Mouse (Mus musculus): Measurements from ENCODE around the gene Maml3. TPM values are rescaled to one million over a fixed set of nuclear protein-coding genes. Genes with fewer than 3 reads are reported as not detected.

Gene Maml3
- polyA plus RNA-seq, 1 experiment from 2014 or later, result 6.1 TPM

GRCm38 (mm10) chr3:51686791-51687190 is 418.1 kb downstream of the Maml3 start:
- Histone ChIP-seq H3K4me1 (ENCODE audit: control insufficient read depth, insufficient read depth, low read length) (no peaks in the 10 kb centered on the region), H3K27ac (ENCODE audit: low read depth, low read length) (no peak overlapping the region), H3K4me2 (no peak overlapping the region), H3K27me3 (ENCODE audit: control insufficient read depth, insufficient read depth, low read length) (no peaks in the 10 kb centered on the region), H3K9me3 (ENCODE audit: control insufficient read depth, low read length) (no peaks in the 10 kb centered on the region), H3K4me3 (ENCODE audit: low read depth, low read length) (no peak overlapping the region), H3K9ac (ENCODE audit: low read length) (no peak overlapping the region), H3K36me3 (ENCODE audit: control insufficient read depth, insufficient read depth, low read length) (peaks cover 10% of the 10 kb centered on the region; the same call in 1 of the 2 replicates)
- ATAC-seq (ENCODE audit: low FRiP score) (no peak), DNase-seq (ENCODE audit: low spot score, missing footprints) (no peak)
- 95% methylated on average over 6 of the region's 6 CpGs for WGBS

- Histone ChIP-seq H3K4me1 (ENCODE audit: control insufficient read depth, insufficient read depth, low read length) (no peaks in the 10 kb centered on the region), H3K27me3 (ENCODE audit: control insufficient read depth, insufficient read depth, low read length) (no peaks in the 10 kb centered on the region), H3K9me3 (ENCODE audit: control insufficient read depth, low read length) (no peaks in the 10 kb centered on the region), H3K27ac (ENCODE audit: low read depth, low read length) (no peak overlapping the region), H3K4me2 (no peak overlapping the region), H3K9ac (ENCODE audit: low read length) (no peak overlapping the region), H3K36me3 (ENCODE audit: control insufficient read depth, insufficient read depth, low read length) (peaks cover 10% of the 10 kb centered on the region; the same call in 1 of the 2 replicates), H3K4me3 (ENCODE audit: low read depth, low read length) (no peak overlapping the region)
- WGBS, result 90% methylated on average over 6 of the region's 6 CpGs
- ATAC-seq (ENCODE audit: low FRiP score) (no peak), DNase-seq (ENCODE audit: low spot score, missing footprints) (no peak)
Observed at GRCm38 (mm10) chr3:51686316-51686715, 418.6 kb downstream of the Maml3 start.

GRCm38 (mm10) chr3:51685539-51685938 is 419.3 kb downstream of the Maml3 start:
- no peaks in the 10 kb centered on the region for H3K27me3 ChIP-seq (ENCODE audit: control insufficient read depth, insufficient read depth, low read length)
- WGBS, result 93% methylated on average over 6 of the region's 6 CpGs
- no peaks in the 10 kb centered on the region for H3K9me3 ChIP-seq (ENCODE audit: control insufficient read depth, low read length)
- no peak overlapping the region for H3K9ac ChIP-seq (ENCODE audit: low read length)
- DNase-seq (ENCODE audit: low spot score, missing footprints) (no peak), ATAC-seq (ENCODE audit: low FRiP score) (no peak)
- H3K27ac ChIP-seq (ENCODE audit: low read depth, low read length), result no peak overlapping the region
- no peaks in the 10 kb centered on the region for H3K4me1 ChIP-seq (ENCODE audit: control insufficient read depth, insufficient read depth, low read length)
- H3K4me3 ChIP-seq (ENCODE audit: low read depth, low read length), result no peak overlapping the region
- H3K4me2 ChIP-seq, result no peak overlapping the region
- peaks cover 9% of the 10 kb centered on the region; the same call in 1 of the 2 replicates for H3K36me3 ChIP-seq (ENCODE audit: control insufficient read depth, insufficient read depth, low read length)

GRCm38 (mm10) chr3:51674963-51675362 is 429.9 kb downstream of the Maml3 start:
- H3K9me3 ChIP-seq (ENCODE audit: control insufficient read depth, low read length), result no peaks in the 10 kb centered on the region
- H3K4me3 ChIP-seq (ENCODE audit: low read depth, low read length), result no peak overlapping the region
- no peaks in the 10 kb centered on the region for H3K4me1 ChIP-seq (ENCODE audit: control insufficient read depth, insufficient read depth, low read length)
- no peak overlapping the region for H3K27ac ChIP-seq (ENCODE audit: low read depth, low read length)
- whole genome bisulfite sequencing, result 85% methylated on average over 3 of the region's 3 CpGs
- no peaks in the 10 kb centered on the region for H3K27me3 ChIP-seq (ENCODE audit: control insufficient read depth, insufficient read depth, low read length)
- no peak for DNase-seq (ENCODE audit: low spot score, missing footprints)
- no peak overlapping the region for H3K4me2 ChIP-seq
- ATAC-seq (ENCODE audit: low FRiP score), result no peak
- no peak overlapping the region for H3K9ac ChIP-seq (ENCODE audit: low read length)
- H3K36me3 ChIP-seq (ENCODE audit: control insufficient read depth, insufficient read depth, low read length), result no peaks in the 10 kb centered on the region

- ATAC-seq (ENCODE audit: low FRiP score) (no peak), DNase-seq (ENCODE audit: low spot score, missing footprints) (no peak)
- Histone ChIP-seq H3K4me3 (ENCODE audit: low read depth, low read length) (no peak overlapping the region), H3K27me3 (ENCODE audit: control insufficient read depth, insufficient read depth, low read length) (no peaks in the 10 kb centered on the region), H3K27ac (ENCODE audit: low read depth, low read length) (no peak overlapping the region), H3K4me2 (no peak overlapping the region), H3K4me1 (ENCODE audit: control insufficient read depth, insufficient read depth, low read length) (no peaks in the 10 kb centered on the region), H3K9ac (ENCODE audit: low read length) (no peak overlapping the region), H3K36me3 (ENCODE audit: control insufficient read depth, insufficient read depth, low read length) (no peaks in the 10 kb centered on the region), H3K9me3 (ENCODE audit: control insufficient read depth, low read length) (no peaks in the 10 kb centered on the region)
- WGBS, result 77% methylated on average over 21 of the region's 21 CpGs
Observed at GRCm38 (mm10) chr3:51673408-51674086, 431.3 kb downstream of the Maml3 start.

GRCm38 (mm10) chr3:51672631-51673030 is 432.2 kb downstream of the Maml3 start:
- Histone ChIP-seq H3K4me1 (ENCODE audit: control insufficient read depth, insufficient read depth, low read length) (no peaks in the 10 kb centered on the region), H3K9me3 (ENCODE audit: control insufficient read depth, low read length) (no peaks in the 10 kb centered on the region), H3K27ac (ENCODE audit: low read depth, low read length) (no peak overlapping the region), H3K9ac (ENCODE audit: low read length) (no peak overlapping the region), H3K27me3 (ENCODE audit: control insufficient read depth, insufficient read depth, low read length) (no peaks in the 10 kb centered on the region), H3K36me3 (ENCODE audit: control insufficient read depth, insufficient read depth, low read length) (no peaks in the 10 kb centered on the region), H3K4me3 (ENCODE audit: low read depth, low read length) (no peak overlapping the region), H3K4me2 (no peak overlapping the region)
- DNase-seq (ENCODE audit: low spot score, missing footprints), result no peak
- WGBS, result 69% methylated on average over 4 of the region's 4 CpGs
- no peak for ATAC-seq (ENCODE audit: low FRiP score)

- WGBS, result 83% methylated on average over 1 of the region's 1 CpGs
- H3K4me1 ChIP-seq (ENCODE audit: control insufficient read depth, insufficient read depth, low read length), result no peaks in the 10 kb centered on the region
- no peak for ATAC-seq (ENCODE audit: low FRiP score)
- no peak overlapping the region for H3K4me2 ChIP-seq
- H3K9me3 ChIP-seq (ENCODE audit: control insufficient read depth, low read length), result no peaks in the 10 kb centered on the region
- no peak overlapping the region for H3K9ac ChIP-seq (ENCODE audit: low read length)
- no peak for DNase-seq (ENCODE audit: low spot score, missing footprints)
- H3K27me3 ChIP-seq (ENCODE audit: control insufficient read depth, insufficient read depth, low read length), result no peaks in the 10 kb centered on the region
- no peak overlapping the region for H3K27ac ChIP-seq (ENCODE audit: low read depth, low read length)
- no peaks in the 10 kb centered on the region for H3K36me3 ChIP-seq (ENCODE audit: control insufficient read depth, insufficient read depth, low read length)
- H3K4me3 ChIP-seq (ENCODE audit: low read depth, low read length), result no peak overlapping the region
Observed at GRCm38 (mm10) chr3:51671071-51671469, 433.8 kb downstream of the Maml3 start.

- Histone ChIP-seq H3K36me3 (ENCODE audit: control insufficient read depth, insufficient read depth, low read length) (no peaks in the 10 kb centered on the region), H3K4me1 (ENCODE audit: control insufficient read depth, insufficient read depth, low read length) (no peaks in the 10 kb centered on the region), H3K27ac (ENCODE audit: low read depth, low read length) (no peak overlapping the region), H3K27me3 (ENCODE audit: control insufficient read depth, insufficient read depth, low read length) (no peaks in the 10 kb centered on the region), H3K9me3 (ENCODE audit: control insufficient read depth, low read length) (no peaks in the 10 kb centered on the region), H3K4me2 (no peak overlapping the region), H3K4me3 (ENCODE audit: low read depth, low read length) (no peak overlapping the region), H3K9ac (ENCODE audit: low read length) (no peak overlapping the region)
- no peak for ATAC-seq (ENCODE audit: low FRiP score)
- no peak for DNase-seq (ENCODE audit: low spot score, missing footprints)
- WGBS, result 79% methylated on average over 5 of the region's 5 CpGs
Observed at GRCm38 (mm10) chr3:51670414-51671070, 434.3 kb downstream of the Maml3 start.

- DNase-seq (ENCODE audit: low spot score, missing footprints), result no peak
Observed at GRCm38 (mm10) chr3:51668607-51669006, 436.3 kb downstream of the Maml3 start.

More at GRCm38 (mm10) chr3:51668607-51669006, 436.3 kb downstream of the Maml3 start:
- no peak for ATAC-seq (ENCODE audit: low FRiP score)
- H3K4me2 ChIP-seq, result no peak overlapping the region
- no peak overlapping the region for H3K4me3 ChIP-seq (ENCODE audit: low read depth, low read length)
- no peaks in the 10 kb centered on the region for H3K4me1 ChIP-seq (ENCODE audit: control insufficient read depth, insufficient read depth, low read length)
- H3K9me3 ChIP-seq (ENCODE audit: control insufficient read depth, low read length), result no peaks in the 10 kb centered on the region
- H3K27me3 ChIP-seq (ENCODE audit: control insufficient read depth, insufficient read depth, low read length), result no peaks in the 10 kb centered on the region
- H3K27ac ChIP-seq (ENCODE audit: low read depth, low read length), result no peak overlapping the region
- H3K36me3 ChIP-seq (ENCODE audit: control insufficient read depth, insufficient read depth, low read length), result no peaks in the 10 kb centered on the region
- no peak overlapping the region for H3K9ac ChIP-seq (ENCODE audit: low read length)
- 22% methylated on average over 2 of the region's 2 CpGs for WGBS
